Mouse (Mus musculus): ENCODE data around the gene Zkscan6. TPM values are rescaled to one million over a fixed set of nuclear protein-coding genes. Genes with fewer than 3 reads are reported as not detected.

The Zkscan6 gene
- polyA plus RNA-seq, 1 experiment from 2014 or later: 9.0 TPM

Other genes with a start within 250 kb of the Zkscan6 start
- 80.0 and 81.5 TPM in 2 replicates for gene Map2k4, start 18.9 kb upstream of the Zkscan6 start, polyA plus RNA-seq (2014; fragmentation: Nextera tagmentation; extraction: Ambion mirVana)

Measured in heart, embryonic 11.5 days (tissue).